Mouse (Mus musculus) bone marrow macrophage, adult 2 months (primary cell): ENCODE data around the gene Adgrl1.

Source experiments
- CTCF ChIP-seq: IDR thresholded peaks from 2 replicates; pipeline ENCODE4 v1.5.1; 2012; ENCODE audit warnings: low read depth, mild to moderate bottlenecking, low read length, moderate library complexity
- POLR2A ChIP-seq: IDR thresholded peaks from 2 replicates; pipeline ENCODE4 v1.6.1; 2012; ENCODE audit warnings: mild to moderate bottlenecking, low read depth, low read length, borderline replicate concordance

DNA sequence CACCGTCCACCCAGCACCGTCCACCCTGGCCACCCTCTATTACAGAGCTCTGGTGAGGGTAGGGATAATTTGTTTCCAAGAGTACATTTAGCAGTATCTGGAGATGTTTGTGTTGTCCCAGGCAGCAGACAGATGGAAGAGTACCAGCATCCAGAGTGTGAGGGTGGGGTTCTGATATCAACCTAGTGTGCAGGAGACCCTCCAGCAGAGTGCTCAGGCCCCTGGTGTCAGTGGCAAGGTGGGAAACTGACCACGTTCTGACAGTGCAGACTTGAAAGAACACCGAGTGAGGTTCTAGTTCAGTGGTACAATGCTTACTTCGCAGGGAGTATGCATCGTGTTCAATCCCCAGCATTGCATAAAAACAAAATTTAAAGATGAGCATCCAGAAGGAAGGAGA lies 71.8 kb downstream of the Adgrl1 start:
- TF ChIP-seq CTCF (no peak), POLR2A (no peak)
